25 mouse cellular contexts compared by ENCODE assay signal in the genomic region with DNA sequence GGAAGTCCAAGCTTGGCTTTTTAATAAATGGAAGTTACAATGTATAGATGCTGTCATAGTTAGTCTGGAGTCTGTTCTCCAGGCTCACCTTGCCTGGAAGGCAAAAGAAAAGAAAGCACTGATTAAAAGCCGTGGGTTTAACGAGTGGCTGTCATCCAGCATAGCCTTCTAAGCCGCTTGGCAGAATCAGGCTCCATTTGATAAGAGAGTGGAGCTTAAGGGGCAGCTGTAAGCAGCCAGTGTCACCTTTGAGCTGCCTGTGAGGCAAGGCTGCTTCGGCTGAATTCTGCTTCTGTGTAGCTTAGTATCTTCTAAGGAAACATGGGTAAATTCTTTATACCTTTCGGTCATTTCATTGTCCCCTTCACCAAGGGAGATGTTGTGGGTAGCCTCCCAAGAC. TPM values are rescaled to one million over a fixed set of nuclear protein-coding genes. Genes with fewer than 3 reads are reported as not detected.
DNase-seq lines count a peak whose midpoint lies in the region; ATAC-seq lines count a peak whose summit lies in the region.
"Had no signal": no experiment of that assay in that cellular context is flagged by ENCODE, and none has a peak within 500 bp of the region (broad histone marks: within the 10 kb centered on the region; RNA-seq: fewer than 3 reads in every experiment).

No protein-coding gene starts in this region.

- H3K9ac ChIP-seq in heart, embryonic 12.5 days, result no peak overlapping the region
- H3K9ac ChIP-seq: embryonic facial prominence, embryonic 12.5 days; forebrain, embryonic 13.5 days; forebrain, embryonic 15.5 days; forebrain, postnatal 0 days had no signal

- peak; percentile 75 for DNase-seq in heart, adult 11 months
- peak; percentile 67 for DNase-seq in retina, adult 2 months (ENCODE audit: low read depth, low spot score)
- DNase-seq in retina, embryonic 14.5 days (ENCODE audit: low spot score), result no peak
- peak; percentile 30 for DNase-seq in retina, postnatal 7 days (ENCODE audit: low read depth, low spot score)
- DNase-seq in frontal cortex, adult 2 months (ENCODE audit: extremely low spot score in 1 of 2, low spot score in 1 of 2), result no peak
- DNase-seq: adrenal gland, adult 8-10 months; adrenal gland, postnatal 14 days; adrenal gland, postnatal 36 days; B cell, adult 2 months; cerebellum, adult 11-12 months; cerebellum, adult 2 months; cerebellum, adult 9-10 months; cerebellum, postnatal 10 days; cerebellum, postnatal 25 days; forebrain, postnatal 0 days had no signal

- H3K9me3 ChIP-seq in heart, embryonic 12.5 days (replicated peaks), result no peaks in the 10 kb centered on the region
- H3K9me3 ChIP-seq: embryonic facial prominence, embryonic 10.5 days; embryonic facial prominence, embryonic 12.5 days; forebrain, embryonic 13.5 days; forebrain, embryonic 15.5 days had no signal

- peaks cover 28% of the 10 kb centered on the region; the same call in 1 of the 2 replicates for H3K79me2 ChIP-seq in macrophage (ENCODE audit: inconsistent target)

- no peaks in the 10 kb centered on the region for H3K27me3 ChIP-seq in heart, embryonic 12.5 days (replicated peaks)
- H3K27me3 ChIP-seq: CH12.LX; embryonic facial prominence, embryonic 12.5 days; forebrain, embryonic 13.5 days; forebrain, embryonic 15.5 days; Patski had no signal

- no peak overlapping the region for H3K4me3 ChIP-seq in heart, embryonic 12.5 days
- no peak overlapping the region for H3K4me3 ChIP-seq in macrophage (ENCODE audit: inconsistent target)
- H3K4me3 ChIP-seq: embryonic facial prominence, embryonic 10.5 days; embryonic facial prominence, embryonic 12.5 days; forebrain, embryonic 13.5 days; forebrain, embryonic 15.5 days had no signal

- no peak overlapping the region for H3K4me2 ChIP-seq in heart, embryonic 12.5 days
- H3K4me2 ChIP-seq: embryonic facial prominence, embryonic 12.5 days; forebrain, embryonic 13.5 days; forebrain, embryonic 15.5 days had no signal

- WGBS in heart, embryonic 12.5 days, result 45% methylated on average over 5 of the region's 5 CpGs
- 95% methylated on average over 5 of the region's 5 CpGs for WGBS in macrophage (ENCODE audit: missing documents)

- ATAC-seq in heart, embryonic 12.5 days (ENCODE audit: insufficient number of reproducible peaks, low FRiP score), result no peak
- no peak for ATAC-seq in activated CD4-positive, CD25-positive, alpha-beta regulatory T cell, adult 4 months
- ATAC-seq: CD4-positive, CD25-positive, alpha-beta regulatory T cell, adult 4 months; forebrain, embryonic 13.5 days; forebrain, embryonic 15.5 days; forebrain, postnatal 0 days; Patski had no signal

- H3K36me3 ChIP-seq in heart, embryonic 12.5 days, result peaks cover 76% of the 10 kb centered on the region
- peaks cover 29% of the 10 kb centered on the region; the same call in 1 of the 2 replicates for H3K36me3 ChIP-seq in macrophage (ENCODE audit: inconsistent target)

- H3K4me1 ChIP-seq in heart, embryonic 12.5 days (replicated peaks), result peaks cover 22% of the 10 kb centered on the region
- H3K4me1 ChIP-seq: embryonic facial prominence, embryonic 10.5 days; embryonic facial prominence, embryonic 12.5 days; forebrain, embryonic 13.5 days; forebrain, embryonic 15.5 days had no signal

- no peak overlapping the region for H3K27ac ChIP-seq in heart, embryonic 12.5 days (ENCODE audit: poor library complexity, severe bottlenecking)
- 0 out of 2 replicates have a peak overlapping the region, but pooled peaks have one; percentile 4 for H3K27ac ChIP-seq in macrophage
- H3K27ac ChIP-seq: embryonic facial prominence, embryonic 10.5 days; embryonic facial prominence, embryonic 12.5 days; forebrain, embryonic 13.5 days; forebrain, embryonic 15.5 days had no signal

RNA-seq across cellular contexts. Expression of a gene that starts 21.6 kb away (rescaled TPM):
- 31.0 and 32.2 TPM in 2 replicates for polyA plus RNA-seq in heart, embryonic 12.5 days (2016; fragmentation: Nextera tagmentation; extraction: Ambion mirVana)
- 10 to 100 TPM in 24 of 26 experiments, 1 to 10 TPM in 2; 5.1 to 57.0 (median 25.0) TPM for total RNA-seq in macrophage (2018; cell fraction: chromatin; rRNA removed)
- total RNA-seq in macrophage (2018; cell fraction: cytosol; rRNA removed), result 10 to 100 TPM; 21.6 to 48.5 (median 30.4) TPM
- total RNA-seq in macrophage (2018; cell fraction: nucleus; rRNA removed), result 10 to 100 TPM; 14.9 to 77.8 (median 36.6) TPM
- 13.0 to 15.4 TPM (median 13.4 TPM) in 3 replicates for polyA plus RNA-seq in macrophage (2018)
- polyA plus RNA-seq in frontal cortex, adult 2 months (2012; rRNA removed), result 3.4 and 3.5 TPM in 2 replicates
- polyA plus RNA-seq in activated CD4-positive, CD25-positive, alpha-beta regulatory T cell, adult 4 months (2017; shearing (Covaris generic)), result 10 to 100 TPM; 16.3 to 17.6 TPM

RNA-seq across cellular contexts. Expression of a gene that starts 23.0 kb away (rescaled TPM):
- 22.9 and 23.0 TPM in 2 replicates for polyA plus RNA-seq in heart, embryonic 12.5 days (2016; fragmentation: Nextera tagmentation; extraction: Ambion mirVana)
- 10 to 100 TPM in 6 of 26 experiments, 1 to 10 TPM in 20; 2.4 to 16.2 (median 7.5) TPM for total RNA-seq in macrophage (2018; cell fraction: chromatin; rRNA removed)
- 10 to 100 TPM in 22 of 26 experiments, 1 to 10 TPM in 4; 8.6 to 15.9 (median 11.5) TPM for total RNA-seq in macrophage (2018; cell fraction: cytosol; rRNA removed)
- total RNA-seq in macrophage (2018; cell fraction: nucleus; rRNA removed), result 10 to 100 TPM in 6 of 26 experiments, 1 to 10 TPM in 20; 3.2 to 13.7 (median 8.3) TPM
- polyA plus RNA-seq in macrophage (2018), result 8.2 to 15.4 TPM (median 8.7 TPM) in 3 replicates
- polyA plus RNA-seq in frontal cortex, adult 2 months (2012; rRNA removed), result 17.1 and 18.6 TPM in 2 replicates
- 1 to 10 TPM; 5.0 to 8.3 TPM for polyA plus RNA-seq in activated CD4-positive, CD25-positive, alpha-beta regulatory T cell, adult 4 months (2017; shearing (Covaris generic))

RNA-seq across cellular contexts. Expression of a gene that starts 23.0 kb away (rescaled TPM):
- polyA plus RNA-seq in heart, embryonic 12.5 days (2016; fragmentation: Nextera tagmentation; extraction: Ambion mirVana), result 46.1 and 49.9 TPM in 2 replicates
- 100 to 1,000 TPM in 1 of 26 experiments, 10 to 100 TPM in 25; 29.5 to 104 (median 65.3) TPM for total RNA-seq in macrophage (2018; cell fraction: chromatin; rRNA removed)
- total RNA-seq in macrophage (2018; cell fraction: cytosol; rRNA removed), result 10 to 100 TPM; 19.5 to 49.7 (median 28.9) TPM
- 10 to 100 TPM; 20.9 to 80.6 (median 33.4) TPM for total RNA-seq in macrophage (2018; cell fraction: nucleus; rRNA removed)
- 27.8 to 77.7 TPM (median 32.7 TPM) in 3 replicates for polyA plus RNA-seq in macrophage (2018)
- polyA plus RNA-seq in frontal cortex, adult 2 months (2012; rRNA removed), result 36.8 and 38.5 TPM in 2 replicates
- 10 to 100 TPM; 45.0 to 49.2 TPM for polyA plus RNA-seq in activated CD4-positive, CD25-positive, alpha-beta regulatory T cell, adult 4 months (2017; shearing (Covaris generic))

Comparison
In these comparisons a context has a peak if more than half of its experiments do, and no peak if none do; other contexts are left out.
1. DNase-seq: peak in heart, adult 11 months (single experiment), retina, adult 2 months (single experiment) and retina, postnatal 7 days (single experiment); none in retina, embryonic 14.5 days (single experiment) and frontal cortex, adult 2 months (0 of 2).